Mouse (Mus musculus) neural tube, embryonic 15.5 days (tissue): Measurements from ENCODE around the gene Zfp710. TPM values are rescaled to one million over a fixed set of nuclear protein-coding genes. Genes with fewer than 3 reads are reported as not detected.

ENCODE experiments used
- ATAC-seq: fragments of 200-750 bp; cut with Nextera tagmentation; 2 replicates; pipeline ENCODE4 v1.8.0; 2017; ENCODE audit warnings: mild to moderate bottlenecking, moderate TSS enrichment, moderate library complexity; ENCODE audit not compliant: low FRiP score
- H3K27ac ChIP-seq: fragments of 300-500 bp; sonication (generic); replicated peaks from 2 replicates; pipeline ENCODE4 v1.5.1; 2015; ENCODE audit warnings: mild to moderate bottlenecking, inconsistent platforms
- H3K27me3 ChIP-seq: fragments of 300-500 bp; sonication (generic); replicated peaks from 2 replicates; pipeline ENCODE4 v1.6.1; 2015; ENCODE audit warnings: inconsistent platforms
- H3K36me3 ChIP-seq: fragments of 300-500 bp; sonication (generic); 2 replicates; pipeline ENCODE4 v1.6.1; 2015; ENCODE audit warnings: inconsistent platforms
- H3K4me1 ChIP-seq: fragments of 300-500 bp; sonication (generic); 2 replicates; pipeline ENCODE4 v1.6.1; 2015; ENCODE audit warnings: inconsistent platforms
- H3K4me2 ChIP-seq: fragments of 300-500 bp; sonication (generic); 2 replicates; pipeline ENCODE4 v1.6.1; 2015; ENCODE audit warnings: inconsistent platforms, mild to moderate bottlenecking, moderate library complexity
- H3K4me3 ChIP-seq: fragments of 300-500 bp; sonication (generic); replicated peaks from 2 replicates; pipeline ENCODE4 v1.5.1; 2015; ENCODE audit warnings: mild to moderate bottlenecking, inconsistent platforms
- H3K9ac ChIP-seq: fragments of 300-500 bp; sonication (generic); replicated peaks from 2 replicates; pipeline ENCODE4 v1.6.1; 2015; ENCODE audit warnings: mild to moderate bottlenecking, inconsistent platforms
- H3K9me3 ChIP-seq: fragments of 300-500 bp; sonication (generic); replicated peaks from 2 replicates; pipeline ENCODE4 v1.6.1; 2016; ENCODE audit warnings: inconsistent platforms
- WGBS: fragments of 180-500 bp; shearing (Covaris S2); methylation state at CpG from one replicate; pipeline ENCODE4 v1.1.7; 2015; ENCODE audit warnings: mixed read lengths; 5-methylcytosine and 5-hydroxymethylcytosine counted together
- polyA plus RNA-seq: library from polyadenylated mRNA; unstranded; fragments of >200 nt; fragmentation: Nextera tagmentation; extraction: Ambion mirVana; gene quantifications from 2 replicates; pipeline ENCODE4 v1.2.1, GENCODE M21; 2015

Zfp710 gene
- polyA plus RNA-seq, 1 experiment from 2014 or later: 11.6 TPM

DNA sequence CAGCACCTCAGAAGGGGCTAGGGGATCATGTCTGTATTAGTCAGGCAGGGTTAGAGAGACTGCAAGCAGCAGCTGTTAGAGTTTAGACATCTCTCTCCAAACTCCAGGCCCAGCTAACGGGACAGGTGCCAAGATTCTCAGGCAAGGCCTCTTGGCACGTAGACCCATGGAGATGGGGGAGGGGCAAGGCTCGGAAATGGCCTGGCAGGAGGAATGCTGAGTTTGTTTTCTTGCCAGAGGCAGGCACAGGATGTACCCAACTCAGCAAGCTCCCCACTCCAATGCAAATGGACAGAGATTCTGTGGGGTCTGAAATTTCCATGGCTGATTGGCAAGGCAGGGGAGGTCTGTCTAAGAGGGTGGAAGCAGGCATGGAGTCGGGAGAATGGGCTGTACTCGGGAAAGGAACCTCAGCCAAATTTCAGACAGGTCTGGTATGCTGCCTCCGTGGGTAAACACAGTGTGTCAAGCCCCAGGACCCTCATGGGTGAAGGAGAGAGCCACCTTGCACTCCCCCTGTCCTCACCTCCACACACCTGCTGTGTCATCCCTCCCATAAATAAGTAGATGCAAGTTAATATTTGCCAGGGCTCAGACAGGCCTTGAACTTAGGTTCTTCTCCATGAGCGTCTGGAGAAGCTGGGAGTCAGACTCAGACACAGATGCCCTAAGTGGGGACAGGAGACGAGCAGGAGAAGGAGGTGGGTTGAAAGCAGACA is 110.0 kb downstream of the Zfp710 start:
- Histone ChIP-seq H3K27me3 (no peaks in the 10 kb centered on the region), H3K4me3 (no peak overlapping the region), H3K9me3 (no peaks in the 10 kb centered on the region), H3K9ac (no peak overlapping the region), H3K4me2 (no peak overlapping the region), H3K4me1 (peaks cover 12% of the 10 kb centered on the region), H3K27ac (peak overlapping the region; percentile 63), H3K36me3 (no peaks in the 10 kb centered on the region)
- peak; percentile 61 for ATAC-seq
- 40% methylated on average over 8 of the region's 8 CpGs for WGBS

DNA sequence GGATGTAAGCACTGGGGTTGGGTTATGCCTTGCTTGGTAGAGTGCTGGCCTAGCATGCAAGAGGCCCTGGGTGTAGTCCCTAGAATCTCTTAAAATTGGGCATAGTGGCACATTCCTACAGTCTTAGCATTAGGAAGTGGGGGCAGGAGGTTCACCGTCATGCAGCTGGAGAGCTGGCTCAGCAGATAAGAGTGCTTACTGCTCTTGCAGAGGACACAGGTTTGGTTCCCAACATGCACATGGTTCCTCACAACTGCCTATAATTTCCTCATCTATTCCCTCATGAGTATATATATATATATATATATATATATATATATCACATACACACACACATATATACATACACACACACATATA is 110.5 kb downstream of the Zfp710 start:
- H3K4me3 ChIP-seq: no peak overlapping the region
- no peak overlapping the region for H3K9ac ChIP-seq
- no peaks in the 10 kb centered on the region for H3K27me3 ChIP-seq
- no peak overlapping the region for H3K4me2 ChIP-seq
- no peaks in the 10 kb centered on the region for H3K36me3 ChIP-seq
- ATAC-seq: no peak
- H3K27ac ChIP-seq: peak overlapping the region; percentile 63; the same call in 1 of the 2 replicates
- peaks cover 12% of the 10 kb centered on the region for H3K4me1 ChIP-seq
- WGBS: 95% methylated on average over 1 of the region's 1 CpGs
- H3K9me3 ChIP-seq: no peaks in the 10 kb centered on the region

DNA sequence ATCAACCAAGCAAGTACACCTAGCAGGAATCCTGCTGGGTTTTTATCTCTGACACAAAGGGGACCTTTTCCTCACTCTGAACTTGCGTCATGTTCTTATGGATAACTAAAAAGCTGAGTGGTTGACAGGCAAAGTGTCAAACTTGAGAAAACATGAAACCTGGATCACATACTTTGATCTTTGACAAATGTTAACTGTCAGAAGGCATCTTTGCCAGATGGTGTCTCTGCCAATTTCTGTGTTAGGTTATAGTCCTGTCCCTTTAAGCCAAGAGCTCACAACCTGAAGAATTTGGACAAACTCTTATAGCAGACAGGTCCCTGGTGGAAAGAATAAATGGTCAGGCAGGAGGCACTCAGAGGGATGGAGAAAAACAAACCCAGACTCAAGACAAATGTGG is 113.8 kb downstream of the Zfp710 start:
- H3K4me1 ChIP-seq: peaks cover 13% of the 10 kb centered on the region
- no peak for ATAC-seq
- H3K9me3 ChIP-seq: no peaks in the 10 kb centered on the region
- WGBS: 76% methylated on average over 1 of the region's 1 CpGs
- H3K27me3 ChIP-seq: no peaks in the 10 kb centered on the region
- H3K36me3 ChIP-seq: no peaks in the 10 kb centered on the region
- H3K9ac ChIP-seq: no peak overlapping the region
- H3K27ac ChIP-seq: no peak overlapping the region
- no peak overlapping the region for H3K4me2 ChIP-seq
- no peak overlapping the region for H3K4me3 ChIP-seq

DNA sequence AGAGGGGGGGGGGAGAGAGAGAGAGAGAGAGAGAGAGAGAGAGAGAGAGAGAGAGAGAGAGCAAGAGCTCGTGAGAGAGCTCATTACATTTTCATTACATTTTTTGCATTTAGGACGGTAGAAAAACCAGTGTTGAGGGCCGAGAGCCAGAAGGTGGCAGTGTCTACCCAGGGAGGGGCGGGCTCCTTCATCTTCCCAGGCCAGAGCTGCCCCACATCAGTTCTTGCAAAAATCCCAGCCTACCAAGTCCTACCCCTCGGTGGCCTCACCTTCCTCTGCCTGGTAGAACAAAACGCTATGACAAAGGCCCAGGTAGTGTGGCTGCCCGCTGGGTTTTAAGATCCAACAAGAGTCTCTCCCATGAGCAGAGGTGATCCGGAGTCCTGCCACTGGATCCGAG is 116.2 kb downstream of the Zfp710 start:
- no peaks in the 10 kb centered on the region for H3K9me3 ChIP-seq
- H3K4me3 ChIP-seq: no peak overlapping the region
- peaks cover 13% of the 10 kb centered on the region for H3K4me1 ChIP-seq
- no peak overlapping the region for H3K27ac ChIP-seq
- ATAC-seq: peak; percentile 84; the same call in 1 of the 2 replicates
- peak overlapping the region; percentile 27; the same call in 1 of the 2 replicates for H3K4me2 ChIP-seq
- 18% methylated on average over 9 of the region's 9 CpGs for WGBS
- H3K27me3 ChIP-seq: no peaks in the 10 kb centered on the region
- no peaks in the 10 kb centered on the region for H3K36me3 ChIP-seq
- 0 out of 2 replicates have a peak overlapping the region, but pooled peaks have one; percentile 14 for H3K9ac ChIP-seq

Other genes starting within 250 kb of the Zfp710 start
- not detected in 2 replicates for gene Mesp1, start 231.0 kb upstream of the Zfp710 start, polyA plus RNA-seq
- gene Mesp2, start 214.1 kb upstream of the Zfp710 start, polyA plus RNA-seq: 1.2 and 1.6 TPM in 2 replicates
- 6.2 and 10.4 TPM in 2 replicates for gene Anpep, start 163.8 kb upstream of the Zfp710 start, polyA plus RNA-seq
- 42.8 and 48.4 TPM in 2 replicates for gene Ap3s2, start 104.2 kb upstream of the Zfp710 start, polyA plus RNA-seq
- 19.8 and 22.2 TPM in 2 replicates for gene Arpin, start 89.5 kb upstream of the Zfp710 start, polyA plus RNA-seq
- gene Idh2, start 90.6 kb downstream of the Zfp710 start, polyA plus RNA-seq: 200 and 267 TPM in 2 replicates
- gene Sema4b, start 162.0 kb downstream of the Zfp710 start, polyA plus RNA-seq: 22.7 and 25.8 TPM in 2 replicates
- gene Cib1, start 208.0 kb downstream of the Zfp710 start, polyA plus RNA-seq: 32.2 and 59.5 TPM in 2 replicates
- 4.6 and 5.5 TPM in 2 replicates for gene Gdpgp1, start 208.1 kb downstream of the Zfp710 start, polyA plus RNA-seq
- gene Ttll13, start 221.6 kb downstream of the Zfp710 start, polyA plus RNA-seq: 2.0 and 2.4 TPM in 2 replicates
- 65.6 and 68.2 TPM in 2 replicates for gene Ngrn, start 236.4 kb downstream of the Zfp710 start, polyA plus RNA-seq
- gene Vps33b, start 244.8 kb downstream of the Zfp710 start, polyA plus RNA-seq: 27.8 and 28.9 TPM in 2 replicates